Mouse (Mus musculus): Measurements from ENCODE around the gene Rgs13. TPM values are rescaled to one million over a fixed set of nuclear protein-coding genes. Genes with fewer than 3 reads are reported as not detected.
"Not testable (repeated sequence)": the region's sequence is repeated elsewhere in the genome, so short reads cannot be mapped to it uniquely, and the experiment has no call there.

Rgs13 gene
- polyA plus RNA-seq, 1 experiment from 2014 or later: 0.12 TPM

DNA sequence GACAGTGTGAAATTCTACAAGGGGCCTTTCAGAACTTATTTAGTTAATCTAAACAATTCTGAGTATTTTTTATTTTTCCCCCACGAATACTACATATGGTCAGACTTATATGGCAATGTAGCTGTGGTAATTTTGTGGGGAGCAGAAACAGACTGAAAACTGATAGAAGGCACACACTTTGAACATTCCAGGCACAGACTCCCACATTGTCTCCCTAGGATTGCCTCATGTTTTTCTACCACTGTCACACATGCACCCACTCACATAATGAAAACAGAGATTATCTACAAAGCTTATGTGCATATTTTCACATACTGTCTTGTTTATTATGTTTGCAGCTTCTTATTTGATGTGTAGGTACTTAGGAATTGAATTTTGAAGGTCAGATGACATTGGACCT lies 9.4 kb downstream of the Rgs13 start:
- Histone ChIP-seq H3K27ac (ENCODE audit: low read length) (no peak overlapping the region), H3K36me3 (ENCODE audit: control insufficient read depth, insufficient read depth, low read length) (no peaks in the 10 kb centered on the region), H3K4me2 (ENCODE audit: low read depth, low read length) (no peak overlapping the region), H3K4me1 (ENCODE audit: control insufficient read depth, insufficient read depth, low read length) (no peaks in the 10 kb centered on the region), H3K9ac (ENCODE audit: low read length) (no peak overlapping the region), H3K9me3 (replicated peaks; ENCODE audit: control insufficient read depth, low read length) (no peaks in the 10 kb centered on the region), H3K27me3 (ENCODE audit: control insufficient read depth, insufficient read depth, low read length) (no peaks in the 10 kb centered on the region), H3K4me3 (replicated peaks; ENCODE audit: low read length) (no peak overlapping the region)
- WGBS: 72% methylated on average over 1 of the region's 1 CpGs
- no peak for ATAC-seq (ENCODE audit: insufficient read depth, low FRiP score)

GRCm38 (mm10) chr1:144166897-144167296 lies 10.3 kb downstream of the Rgs13 start:
- Histone ChIP-seq H3K4me1 (ENCODE audit: control insufficient read depth, insufficient read depth, low read length) (no peaks in the 10 kb centered on the region), H3K9ac (ENCODE audit: low read length) (no peak overlapping the region), H3K27ac (ENCODE audit: low read length) (no peak overlapping the region), H3K4me3 (replicated peaks; ENCODE audit: low read length) (no peak overlapping the region), H3K4me2 (ENCODE audit: low read depth, low read length) (no peak overlapping the region), H3K9me3 (replicated peaks; ENCODE audit: control insufficient read depth, low read length) (no peaks in the 10 kb centered on the region), H3K27me3 (ENCODE audit: control insufficient read depth, insufficient read depth, low read length) (no peaks in the 10 kb centered on the region), H3K36me3 (ENCODE audit: control insufficient read depth, insufficient read depth, low read length) (no peaks in the 10 kb centered on the region)
- ATAC-seq (ENCODE audit: insufficient read depth, low FRiP score): no peak
- WGBS: 77% methylated on average over 5 of the region's 5 CpGs

DNA sequence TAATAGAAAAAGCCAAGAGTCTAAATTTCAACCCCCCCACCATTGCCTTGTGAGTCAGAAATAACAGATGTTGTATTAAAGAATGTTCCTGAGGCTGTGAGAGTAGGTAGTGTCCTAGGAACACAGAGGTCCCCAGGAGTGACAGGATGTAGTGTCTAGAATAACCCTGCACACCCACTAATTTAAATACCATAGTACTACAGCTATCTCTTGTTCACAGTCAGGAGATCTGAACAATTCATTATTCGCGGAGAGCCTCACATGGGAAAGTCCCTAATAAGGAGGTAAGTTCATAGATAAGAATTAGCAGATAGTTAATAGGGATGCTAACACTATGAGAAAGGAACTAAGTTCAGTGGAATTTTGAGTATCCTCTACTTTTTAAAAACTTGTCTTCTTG lies 10.9 kb downstream of the Rgs13 start:
- no peaks in the 10 kb centered on the region for H3K36me3 ChIP-seq (ENCODE audit: control insufficient read depth, insufficient read depth, low read length)
- WGBS: 95% methylated on average over 2 of the region's 2 CpGs
- no peaks in the 10 kb centered on the region for H3K27me3 ChIP-seq (ENCODE audit: control insufficient read depth, insufficient read depth, low read length)
- no peak overlapping the region for H3K27ac ChIP-seq (ENCODE audit: low read length)
- no peak overlapping the region for H3K9ac ChIP-seq (ENCODE audit: low read length)
- H3K9me3 ChIP-seq (replicated peaks; ENCODE audit: control insufficient read depth, low read length): no peaks in the 10 kb centered on the region
- no peak for ATAC-seq (ENCODE audit: insufficient read depth, low FRiP score)
- H3K4me3 ChIP-seq (replicated peaks; ENCODE audit: low read length): no peak overlapping the region
- H3K4me2 ChIP-seq (ENCODE audit: low read depth, low read length): no peak overlapping the region
- H3K4me1 ChIP-seq (ENCODE audit: control insufficient read depth, insufficient read depth, low read length): no peaks in the 10 kb centered on the region

- WGBS: 52% methylated on average over 1 of the region's 1 CpGs
Observed at GRCm38 (mm10) chr1:144152526-144152925, 24.6 kb downstream of the Rgs13 start.

GRCm38 (mm10) chr1:144152184-144152525 lies 25.0 kb downstream of the Rgs13 start:
- H3K27me3 ChIP-seq (ENCODE audit: control insufficient read depth, insufficient read depth, low read length): no peaks in the 10 kb centered on the region
- no peak overlapping the region for H3K9ac ChIP-seq (ENCODE audit: low read length)

More at GRCm38 (mm10) chr1:144152526-144152925, 24.6 kb downstream of the Rgs13 start:
- Histone ChIP-seq H3K4me3 (replicated peaks; ENCODE audit: low read length) (no peak overlapping the region), H3K4me2 (ENCODE audit: low read depth, low read length) (no peak overlapping the region), H3K27ac (ENCODE audit: low read length) (no peak overlapping the region), H3K9me3 (replicated peaks; ENCODE audit: control insufficient read depth, low read length) (no peaks in the 10 kb centered on the region), H3K4me1 (ENCODE audit: control insufficient read depth, insufficient read depth, low read length) (no peaks in the 10 kb centered on the region), H3K9ac (ENCODE audit: low read length) (no peak overlapping the region), H3K27me3 (ENCODE audit: control insufficient read depth, insufficient read depth, low read length) (no peaks in the 10 kb centered on the region), H3K36me3 (ENCODE audit: control insufficient read depth, insufficient read depth, low read length) (no peaks in the 10 kb centered on the region)
- no peak for ATAC-seq (ENCODE audit: insufficient read depth, low FRiP score)

GRCm38 (mm10) chr1:144151401-144152183 lies 25.6 kb downstream of the Rgs13 start:
- no peak for ATAC-seq (ENCODE audit: insufficient read depth, low FRiP score)
- H3K4me2 ChIP-seq (ENCODE audit: low read depth, low read length): no peak overlapping the region
- 67% methylated on average over 5 of the region's 5 CpGs for WGBS

More at GRCm38 (mm10) chr1:144152184-144152525, 25.0 kb downstream of the Rgs13 start:
- Histone ChIP-seq H3K9me3 (replicated peaks; ENCODE audit: control insufficient read depth, low read length) (no peaks in the 10 kb centered on the region), H3K36me3 (ENCODE audit: control insufficient read depth, insufficient read depth, low read length) (no peaks in the 10 kb centered on the region), H3K27ac (ENCODE audit: low read length) (no peak overlapping the region), H3K4me3 (replicated peaks; ENCODE audit: low read length) (no peak overlapping the region), H3K4me1 (ENCODE audit: control insufficient read depth, insufficient read depth, low read length) (no peaks in the 10 kb centered on the region), H3K4me2 (ENCODE audit: low read depth, low read length) (no peak overlapping the region)
- no peak for ATAC-seq (ENCODE audit: insufficient read depth, low FRiP score)
- WGBS: 95% methylated on average over 1 of the region's 1 CpGs

GRCm38 (mm10) chr1:144149997-144150396 lies 27.2 kb downstream of the Rgs13 start:
- H3K27ac ChIP-seq (ENCODE audit: low read length): no peak overlapping the region
- no peaks in the 10 kb centered on the region for H3K36me3 ChIP-seq (ENCODE audit: control insufficient read depth, insufficient read depth, low read length)
- H3K9ac ChIP-seq (ENCODE audit: low read length): no peak overlapping the region
- no peaks in the 10 kb centered on the region for H3K27me3 ChIP-seq (ENCODE audit: control insufficient read depth, insufficient read depth, low read length)
- no peak overlapping the region for H3K4me2 ChIP-seq (ENCODE audit: low read depth, low read length)
- no peaks in the 10 kb centered on the region for H3K4me1 ChIP-seq (ENCODE audit: control insufficient read depth, insufficient read depth, low read length)
- ATAC-seq (ENCODE audit: insufficient read depth, low FRiP score): no peak
- no peak overlapping the region for H3K4me3 ChIP-seq (replicated peaks; ENCODE audit: low read length)
- no peaks in the 10 kb centered on the region for H3K9me3 ChIP-seq (replicated peaks; ENCODE audit: control insufficient read depth, low read length)
- WGBS: 84% methylated on average over 3 of the region's 3 CpGs

More at GRCm38 (mm10) chr1:144151401-144152183, 25.6 kb downstream of the Rgs13 start:
- Histone ChIP-seq H3K4me1 (ENCODE audit: control insufficient read depth, insufficient read depth, low read length) (no peaks in the 10 kb centered on the region), H3K9ac (ENCODE audit: low read length) (no peak overlapping the region), H3K36me3 (ENCODE audit: control insufficient read depth, insufficient read depth, low read length) (no peaks in the 10 kb centered on the region), H3K27ac (ENCODE audit: low read length) (no peak overlapping the region), H3K4me3 (replicated peaks; ENCODE audit: low read length) (no peak overlapping the region), H3K9me3 (replicated peaks; ENCODE audit: control insufficient read depth, low read length) (no peaks in the 10 kb centered on the region), H3K27me3 (ENCODE audit: control insufficient read depth, insufficient read depth, low read length) (no peaks in the 10 kb centered on the region)

- H3K9ac ChIP-seq (ENCODE audit: low read length); H3K4me1 ChIP-seq (ENCODE audit: control insufficient read depth, insufficient read depth, low read length); H3K27me3 ChIP-seq (ENCODE audit: control insufficient read depth, insufficient read depth, low read length); H3K27ac ChIP-seq (ENCODE audit: low read length); H3K36me3 ChIP-seq (ENCODE audit: control insufficient read depth, insufficient read depth, low read length); ATAC-seq (ENCODE audit: insufficient read depth, low FRiP score); H3K4me3 ChIP-seq (replicated peaks; ENCODE audit: low read length); H3K4me2 ChIP-seq (ENCODE audit: low read depth, low read length); H3K9me3 ChIP-seq (replicated peaks; ENCODE audit: control insufficient read depth, low read length): not testable (repeated sequence)
- 77% methylated on average over 2 of the region's 2 CpGs for WGBS
Observed at GRCm38 (mm10) chr1:144141398-144141797, 35.8 kb downstream of the Rgs13 start.

GRCm38 (mm10) chr1:144139847-144140246 lies 37.3 kb downstream of the Rgs13 start:
- H3K27me3 ChIP-seq (ENCODE audit: control insufficient read depth, insufficient read depth, low read length): no peaks in the 10 kb centered on the region
- no peak overlapping the region for H3K27ac ChIP-seq (ENCODE audit: low read length)
- ATAC-seq (ENCODE audit: insufficient read depth, low FRiP score): no peak
- H3K9me3 ChIP-seq (replicated peaks; ENCODE audit: control insufficient read depth, low read length): no peaks in the 10 kb centered on the region
- H3K4me3 ChIP-seq (replicated peaks; ENCODE audit: low read length): no peak overlapping the region
- WGBS: 94% methylated on average over 1 of the region's 1 CpGs
- H3K4me2 ChIP-seq (ENCODE audit: low read depth, low read length): no peak overlapping the region
- H3K9ac ChIP-seq (ENCODE audit: low read length): no peak overlapping the region
- H3K4me1 ChIP-seq (ENCODE audit: control insufficient read depth, insufficient read depth, low read length): no peaks in the 10 kb centered on the region
- no peaks in the 10 kb centered on the region for H3K36me3 ChIP-seq (ENCODE audit: control insufficient read depth, insufficient read depth, low read length)

Data from stomach, embryonic 16.5 days (tissue).